Mouse (Mus musculus) neural tube, embryonic 13.5 days (tissue): ENCODE data around the gene 2310011J03Rik. TPM values are rescaled to one million over a fixed set of nuclear protein-coding genes. Genes with fewer than 3 reads are reported as not detected.

Experiments
- ATAC-seq: fragments of 200-750 bp; cut with Nextera tagmentation; 2 replicates; pipeline ENCODE4 v1.8.0; 2017; ENCODE audit warnings: low read depth, mild to moderate bottlenecking, moderate TSS enrichment, moderate library complexity
- H3K27ac ChIP-seq: fragments of 300-500 bp; sonication (generic); replicated peaks from 2 replicates; pipeline ENCODE4 v1.5.1; 2015; ENCODE audit warnings: moderate library complexity, mild to moderate bottlenecking, inconsistent platforms
- H3K27me3 ChIP-seq: fragments of 300-500 bp; sonication (generic); 2 replicates; pipeline ENCODE4 v1.6.1; 2015; ENCODE audit warnings: mild to moderate bottlenecking, inconsistent platforms
- H3K36me3 ChIP-seq: fragments of 300-500 bp; sonication (generic); 2 replicates; pipeline ENCODE4 v1.6.1; 2015; ENCODE audit warnings: mild to moderate bottlenecking, inconsistent platforms
- H3K4me1 ChIP-seq: fragments of 300-500 bp; sonication (generic); replicated peaks from 2 replicates; pipeline ENCODE4 v1.6.1; 2015; ENCODE audit warnings: inconsistent platforms
- H3K4me2 ChIP-seq: fragments of 300-500 bp; sonication (generic); 2 replicates; pipeline ENCODE4 v1.6.1; 2015; ENCODE audit warnings: inconsistent platforms, mild to moderate bottlenecking, moderate library complexity
- H3K4me3 ChIP-seq: fragments of 300-500 bp; sonication (generic); 2 replicates; pipeline ENCODE4 v1.5.1; 2015; ENCODE audit warnings: mild to moderate bottlenecking, inconsistent platforms
- H3K9ac ChIP-seq: fragments of 300-500 bp; sonication (generic); 2 replicates; pipeline ENCODE4 v1.6.1; 2015; ENCODE audit warnings: moderate library complexity, mild to moderate bottlenecking, inconsistent platforms
- H3K9me3 ChIP-seq: fragments of 300-500 bp; sonication (generic); 2 replicates; pipeline ENCODE4 v1.6.1; 2016; ENCODE audit warnings: inconsistent platforms
- WGBS: fragments of 180-500 bp; shearing (Covaris S2); methylation state at CpG from one replicate; pipeline ENCODE4 v1.1.7; 2015; 5-methylcytosine and 5-hydroxymethylcytosine counted together
- polyA plus RNA-seq: library from polyadenylated mRNA; unstranded; fragments of >200 nt; fragmentation: Nextera tagmentation; extraction: Ambion mirVana; gene quantifications from 2 replicates; pipeline ENCODE4 v1.2.1, GENCODE M21; 2015

The 2310011J03Rik gene
- 27.9 and 30.7 TPM in 2 replicates for polyA plus RNA-seq

- Histone ChIP-seq H3K9ac (peak within 1 kb of the TSS; percentile 78), H3K4me3 (peak within 1 kb of the TSS; percentile 78), H3K4me2 (peak within 1 kb of the TSS; percentile 96), H3K36me3 (peaks cover 33% of the 10 kb centered on the region), H3K9me3 (no peaks in the 10 kb centered on the region), H3K27ac (peak within 1 kb of the TSS; percentile 73; the same call in 1 of the 2 replicates), H3K27me3 (peaks cover 9% of the 10 kb centered on the region; the same call in 1 of the 2 replicates), H3K4me1 (peaks cover 59% of the 10 kb centered on the region)
- WGBS = under 1% methylated on average over 34 of the region's 34 CpGs
- ATAC-seq = peak; percentile 33; the same call in 1 of the 2 replicates
Measured at GRCm38 (mm10) chr10:80320340-80320760, at the start of gene 2310011J03Rik. 2310011J03Rik (minus strand) TSS chr10:80320537.

GRCm38 (mm10) chr10:80368392-80368791 is 48.1 kb upstream of the 2310011J03Rik start:
- Histone ChIP-seq H3K4me3 (no peak overlapping the region), H3K9ac (no peak overlapping the region), H3K27me3 (peaks cover 25% of the 10 kb centered on the region), H3K4me2 (no peak overlapping the region), H3K4me1 (peaks cover 15% of the 10 kb centered on the region), H3K9me3 (no peaks in the 10 kb centered on the region), H3K36me3 (no peaks in the 10 kb centered on the region), H3K27ac (no peak overlapping the region)
- WGBS = 87% methylated on average over 6 of the region's 6 CpGs
- ATAC-seq = no peak

GRCm38 (mm10) chr10:80367954-80368353 is 47.6 kb upstream of the 2310011J03Rik start:
- peaks cover 26% of the 10 kb centered on the region for H3K27me3 ChIP-seq
- H3K36me3 ChIP-seq = no peaks in the 10 kb centered on the region
- no peak overlapping the region for H3K4me2 ChIP-seq
- no peak overlapping the region for H3K27ac ChIP-seq
- WGBS = 66% methylated on average over 5 of the region's 5 CpGs
- H3K9ac ChIP-seq = no peak overlapping the region
- H3K4me1 ChIP-seq = peaks cover 15% of the 10 kb centered on the region
- H3K9me3 ChIP-seq = no peaks in the 10 kb centered on the region
- ATAC-seq = no peak
- H3K4me3 ChIP-seq = no peak overlapping the region

- Histone ChIP-seq H3K36me3 (no peaks in the 10 kb centered on the region), H3K4me2 (no peak overlapping the region), H3K9me3 (no peaks in the 10 kb centered on the region), H3K4me3 (no peak overlapping the region), H3K27ac (no peak overlapping the region), H3K4me1 (peaks cover 5% of the 10 kb centered on the region; the same call in 1 of the 2 replicates), H3K9ac (no peak overlapping the region), H3K27me3 (peaks cover 33% of the 10 kb centered on the region)
- WGBS = 67% methylated on average over 6 of the region's 6 CpGs
- ATAC-seq = no peak
Measured at GRCm38 (mm10) chr10:80365736-80366135, 45.4 kb upstream of the 2310011J03Rik start.

GRCm38 (mm10) chr10:80363734-80364133 is 43.4 kb upstream of the 2310011J03Rik start:
- Histone ChIP-seq H3K9me3 (no peaks in the 10 kb centered on the region), H3K4me1 (peaks cover 5% of the 10 kb centered on the region; the same call in 1 of the 2 replicates), H3K9ac (no peak overlapping the region), H3K4me2 (no peak overlapping the region), H3K4me3 (no peak overlapping the region), H3K36me3 (no peaks in the 10 kb centered on the region), H3K27ac (no peak overlapping the region), H3K27me3 (peaks cover 52% of the 10 kb centered on the region)
- no peak for ATAC-seq
- WGBS = 38% methylated on average over 6 of the region's 6 CpGs

GRCm38 (mm10) chr10:80357994-80358639 is 37.8 kb upstream of the 2310011J03Rik start:
- WGBS = 7% methylated on average over 31 of the region's 31 CpGs
- Histone ChIP-seq H3K27me3 (peaks cover 83% of the 10 kb centered on the region), H3K4me3 (peak overlapping the region; percentile 27)

GRCm38 (mm10) chr10:80357336-80357735 is 37.0 kb upstream of the 2310011J03Rik start:
- WGBS = 40% methylated on average over 7 of the region's 7 CpGs
- no peak overlapping the region for H3K27ac ChIP-seq
- peaks cover 87% of the 10 kb centered on the region for H3K27me3 ChIP-seq
- H3K4me1 ChIP-seq = peaks cover 19% of the 10 kb centered on the region
- no peak overlapping the region; the same call in 1 of the 2 replicates for H3K4me2 ChIP-seq
- no peak overlapping the region for H3K9ac ChIP-seq
- H3K36me3 ChIP-seq = no peaks in the 10 kb centered on the region
- no peak overlapping the region for H3K4me3 ChIP-seq
- H3K9me3 ChIP-seq = no peaks in the 10 kb centered on the region
- ATAC-seq = no peak

More at GRCm38 (mm10) chr10:80357994-80358639, 37.8 kb upstream of the 2310011J03Rik start:
- Histone ChIP-seq H3K36me3 (no peaks in the 10 kb centered on the region), H3K9ac (peak overlapping the region; percentile 47), H3K9me3 (no peaks in the 10 kb centered on the region), H3K4me2 (peak overlapping the region; percentile 52), H3K27ac (no peak overlapping the region), H3K4me1 (peaks cover 19% of the 10 kb centered on the region)
- ATAC-seq = peak; percentile 52

- Histone ChIP-seq H3K9me3 (no peaks in the 10 kb centered on the region), H3K4me3 (peak overlapping the region; percentile 33), H3K27me3 (peaks cover 93% of the 10 kb centered on the region), H3K9ac (peak overlapping the region; percentile 34; the same call in 1 of the 2 replicates), H3K4me2 (peak overlapping the region; percentile 54), H3K27ac (no peak overlapping the region), H3K36me3 (no peaks in the 10 kb centered on the region), H3K4me1 (peaks cover 19% of the 10 kb centered on the region)
- no peak for ATAC-seq
- 1% methylated on average over 34 of the region's 34 CpGs for WGBS
Measured at GRCm38 (mm10) chr10:80356737-80357136, 36.4 kb upstream of the 2310011J03Rik start.

- Histone ChIP-seq H3K9ac (peak within 1 kb of the TSS; percentile 34; the same call in 1 of the 2 replicates), H3K27me3 (peaks cover 98% of the 10 kb centered on the region)
- 3% methylated on average over 53 of the region's 53 CpGs for WGBS
Measured at GRCm38 (mm10) chr10:80356001-80356682, 35.8 kb upstream of the 2310011J03Rik start, which contains the start of gene Plk5. Plk5 (plus strand) TSS chr10:80356459.

GRCm38 (mm10) chr10:80355431-80355830 is 35.1 kb upstream of the 2310011J03Rik start:
- no peak overlapping the region for H3K4me3 ChIP-seq
- H3K4me2 ChIP-seq = no peak overlapping the region

More at GRCm38 (mm10) chr10:80356001-80356682, 35.8 kb upstream of the 2310011J03Rik start, which contains the start of gene Plk5:
- Histone ChIP-seq H3K36me3 (no peaks in the 10 kb centered on the region), H3K4me2 (peak within 1 kb of the TSS; percentile 54), H3K9me3 (no peaks in the 10 kb centered on the region), H3K27ac (no peak within 1 kb of the TSS), H3K4me1 (peaks cover 19% of the 10 kb centered on the region), H3K4me3 (peak within 1 kb of the TSS; percentile 33)
- ATAC-seq = no peak

GRCm38 (mm10) chr10:80352727-80353126 is 32.4 kb upstream of the 2310011J03Rik start:
- no peaks in the 10 kb centered on the region for H3K36me3 ChIP-seq
- H3K9me3 ChIP-seq = no peaks in the 10 kb centered on the region
- no peak overlapping the region for H3K4me3 ChIP-seq
- WGBS = 63% methylated on average over 8 of the region's 8 CpGs
- no peak overlapping the region for H3K9ac ChIP-seq
- no peak overlapping the region for H3K4me2 ChIP-seq
- peaks cover 99% of the 10 kb centered on the region for H3K27me3 ChIP-seq
- H3K4me1 ChIP-seq = peaks cover 27% of the 10 kb centered on the region
- no peak overlapping the region for H3K27ac ChIP-seq
- no peak for ATAC-seq

More at GRCm38 (mm10) chr10:80355431-80355830, 35.1 kb upstream of the 2310011J03Rik start:
- 12% methylated on average over 9 of the region's 9 CpGs for WGBS
- Histone ChIP-seq H3K4me1 (peaks cover 19% of the 10 kb centered on the region), H3K9me3 (no peaks in the 10 kb centered on the region), H3K27ac (no peak overlapping the region), H3K36me3 (no peaks in the 10 kb centered on the region), H3K27me3 (peaks cover 100% of the 10 kb centered on the region), H3K9ac (no peak overlapping the region)
- ATAC-seq = no peak

- no peak for ATAC-seq
- Histone ChIP-seq H3K4me1 (peaks cover 30% of the 10 kb centered on the region), H3K9ac (no peak overlapping the region), H3K27me3 (peaks cover 99% of the 10 kb centered on the region), H3K4me2 (no peak overlapping the region), H3K9me3 (no peaks in the 10 kb centered on the region), H3K4me3 (no peak overlapping the region), H3K36me3 (no peaks in the 10 kb centered on the region), H3K27ac (no peak overlapping the region)
- WGBS = 25% methylated on average over 11 of the region's 11 CpGs
Measured at GRCm38 (mm10) chr10:80351896-80352295, 31.6 kb upstream of the 2310011J03Rik start.
